Mouse (Mus musculus) v-Abl transformed pro-B cells (cell line): Measurements from ENCODE around the gene Dync1i2.

Source experiments
- in situ Hi-C, 2 experiments: fragments of 400-800 bp; cut with MboI; formaldehyde crosslinking; loops; one replicate each; pipeline ENCODE4 v1.15.1; 2025; ENCODE audit not compliant: unreplicated experiment in 2 of 2

Gene Dync1i2

DNA sequence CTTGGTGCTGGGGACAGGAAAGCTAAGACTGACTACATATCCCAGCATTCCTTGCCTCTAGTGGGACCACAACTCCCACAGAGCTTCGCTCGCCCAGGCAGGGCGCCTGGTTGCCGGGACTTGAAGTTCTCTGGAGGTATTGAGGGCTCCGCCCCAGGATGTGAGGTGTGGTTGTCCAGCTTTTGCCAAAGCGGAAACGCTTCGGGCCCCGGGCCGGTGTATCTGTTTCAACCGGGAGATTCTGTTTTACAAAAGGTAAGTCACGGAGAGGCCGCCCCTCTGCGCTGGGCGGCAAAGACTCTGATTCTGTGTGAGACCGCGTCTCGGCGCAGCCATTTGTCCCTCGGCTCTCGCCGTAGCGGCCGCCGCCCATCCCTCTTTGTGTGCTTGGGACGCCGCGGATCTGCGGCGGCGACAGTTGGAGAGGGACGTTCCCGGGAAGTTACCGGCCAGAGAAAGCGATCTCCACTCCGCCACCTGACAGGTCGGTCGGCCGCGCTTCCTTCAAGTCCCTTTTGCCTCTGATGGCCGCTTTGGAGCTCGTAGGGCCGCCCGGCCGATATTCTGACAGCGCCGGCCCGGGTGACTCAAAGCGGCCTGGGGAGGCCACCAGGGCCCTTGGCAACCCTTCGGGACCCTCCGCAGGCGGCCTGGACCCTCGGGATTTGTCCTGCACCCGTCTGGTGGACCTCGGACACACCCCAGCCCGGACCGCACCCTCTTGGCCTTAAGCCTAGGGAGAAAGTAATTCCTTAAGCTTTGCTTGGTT lies at the start of gene Dync1i2:
Gene Dync1i2 (plus strand): TSS at position 116 of the 769 bp plus-strand sequence.
- in situ Hi-C loops = loop anchor here in 1 of 2 experiments (25.0 kb wide), 1 partner anchor 1499 kb away; the partner anchor contains the start of genes Fastkd1 and Ppig

DNA sequence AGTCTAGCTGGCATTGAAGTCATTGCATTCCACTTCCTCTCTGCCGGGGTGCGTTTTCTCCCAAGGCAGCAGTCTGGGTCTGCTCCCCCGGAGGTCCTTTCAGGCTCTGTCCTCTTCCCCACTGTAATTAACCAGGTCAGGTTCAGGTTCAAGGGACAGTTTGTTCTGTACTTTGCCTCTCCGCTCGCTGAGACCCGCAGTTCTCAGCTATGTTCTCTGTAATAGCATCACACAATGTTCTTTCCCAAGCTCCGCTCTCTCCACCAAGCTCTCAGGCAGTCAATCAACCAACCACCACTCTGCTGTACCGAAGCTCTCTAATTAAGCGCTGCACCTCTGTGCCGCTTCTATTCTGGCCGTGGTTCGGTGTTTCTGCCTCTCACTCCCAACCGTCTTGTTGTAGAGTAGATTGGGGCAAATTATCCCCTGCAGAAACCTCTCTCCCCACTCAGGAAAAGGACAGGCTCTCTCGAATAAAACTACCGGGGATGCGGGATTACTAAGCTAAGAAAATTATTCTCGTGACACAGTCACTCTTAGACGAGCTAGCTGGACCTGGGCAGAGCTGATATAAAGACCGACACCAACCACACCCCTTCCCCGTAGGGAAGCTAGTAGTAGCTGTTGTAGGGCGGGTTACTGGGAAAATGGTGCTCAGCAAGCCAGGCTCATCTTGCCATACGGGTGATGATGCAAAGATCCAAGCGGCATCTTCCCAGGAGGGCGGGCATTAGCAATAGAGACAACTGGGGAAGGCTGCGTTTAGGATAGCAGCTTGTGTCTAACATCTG lies 48.5 kb upstream of the Dync1i2 start:
- in situ Hi-C loops = no loop called here

DNA sequence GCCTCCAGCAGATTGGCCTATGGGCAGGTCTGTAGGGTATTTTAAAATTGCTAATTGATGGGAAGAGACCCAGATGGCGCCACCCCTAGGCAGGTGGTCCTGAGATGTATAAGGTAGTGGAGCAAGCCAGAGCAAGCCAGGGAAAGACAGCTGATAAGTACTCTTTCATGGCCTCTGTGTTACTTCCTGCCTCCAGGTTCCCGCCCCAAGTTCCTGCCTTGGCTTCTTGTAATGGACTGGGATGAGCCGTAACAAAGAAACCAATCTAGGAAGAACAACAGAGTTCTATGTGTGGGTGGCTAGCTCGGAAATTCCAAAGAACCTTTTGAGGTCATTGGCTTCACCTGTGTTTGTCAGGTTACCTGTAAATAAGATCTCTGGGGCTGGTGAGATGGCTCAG lies 44.3 kb upstream of the Dync1i2 start:
- in situ Hi-C loops = no loop called here

DNA sequence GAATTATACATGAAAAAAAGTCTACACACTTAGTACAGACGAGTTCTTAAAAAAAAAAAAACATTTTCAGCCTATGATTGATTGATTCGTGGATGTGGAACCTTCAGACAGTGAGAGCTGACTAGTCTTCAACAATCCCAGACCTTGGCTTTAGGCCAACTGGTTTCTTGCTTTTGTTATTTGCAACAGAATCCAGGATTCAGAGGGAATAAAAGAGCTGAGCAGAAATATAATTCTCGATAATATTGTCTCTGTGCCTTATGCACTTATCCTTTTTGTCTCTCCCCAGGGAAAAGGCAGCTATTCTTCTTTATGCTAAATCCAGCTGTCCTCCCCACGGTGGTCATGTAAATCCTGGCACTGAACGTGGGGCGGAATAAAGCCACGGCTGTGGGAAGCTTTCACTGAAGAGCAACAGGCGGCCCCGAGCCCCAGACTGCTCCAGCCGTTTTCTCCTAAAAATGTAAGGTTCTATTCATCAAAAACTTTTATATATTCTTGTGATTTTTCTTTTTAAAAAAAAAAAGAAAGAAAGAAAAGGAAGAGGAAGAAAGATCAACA lies 43.0 kb upstream of the Dync1i2 start:
- in situ Hi-C loops = no loop called here

DNA sequence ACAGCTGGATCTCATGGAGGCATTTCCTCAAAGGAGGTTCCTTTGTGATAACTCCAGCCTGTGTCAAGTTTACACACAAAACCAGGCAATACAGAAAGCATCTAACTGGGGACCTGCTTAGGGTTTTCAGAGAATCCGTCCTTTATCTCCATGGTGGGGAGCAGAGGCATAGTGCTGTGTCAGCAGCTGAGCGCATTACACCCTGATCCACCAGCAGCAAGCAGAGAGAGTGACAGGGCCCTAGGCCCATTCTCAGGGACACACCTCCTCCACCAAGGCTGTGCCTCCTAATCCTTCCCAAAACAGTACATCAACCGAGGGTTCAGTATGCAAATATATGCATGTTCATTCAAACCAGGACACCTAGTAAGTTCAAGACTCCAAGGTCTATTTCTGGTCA lies 38.5 kb upstream of the Dync1i2 start:
- in situ Hi-C loops = no loop called here

DNA sequence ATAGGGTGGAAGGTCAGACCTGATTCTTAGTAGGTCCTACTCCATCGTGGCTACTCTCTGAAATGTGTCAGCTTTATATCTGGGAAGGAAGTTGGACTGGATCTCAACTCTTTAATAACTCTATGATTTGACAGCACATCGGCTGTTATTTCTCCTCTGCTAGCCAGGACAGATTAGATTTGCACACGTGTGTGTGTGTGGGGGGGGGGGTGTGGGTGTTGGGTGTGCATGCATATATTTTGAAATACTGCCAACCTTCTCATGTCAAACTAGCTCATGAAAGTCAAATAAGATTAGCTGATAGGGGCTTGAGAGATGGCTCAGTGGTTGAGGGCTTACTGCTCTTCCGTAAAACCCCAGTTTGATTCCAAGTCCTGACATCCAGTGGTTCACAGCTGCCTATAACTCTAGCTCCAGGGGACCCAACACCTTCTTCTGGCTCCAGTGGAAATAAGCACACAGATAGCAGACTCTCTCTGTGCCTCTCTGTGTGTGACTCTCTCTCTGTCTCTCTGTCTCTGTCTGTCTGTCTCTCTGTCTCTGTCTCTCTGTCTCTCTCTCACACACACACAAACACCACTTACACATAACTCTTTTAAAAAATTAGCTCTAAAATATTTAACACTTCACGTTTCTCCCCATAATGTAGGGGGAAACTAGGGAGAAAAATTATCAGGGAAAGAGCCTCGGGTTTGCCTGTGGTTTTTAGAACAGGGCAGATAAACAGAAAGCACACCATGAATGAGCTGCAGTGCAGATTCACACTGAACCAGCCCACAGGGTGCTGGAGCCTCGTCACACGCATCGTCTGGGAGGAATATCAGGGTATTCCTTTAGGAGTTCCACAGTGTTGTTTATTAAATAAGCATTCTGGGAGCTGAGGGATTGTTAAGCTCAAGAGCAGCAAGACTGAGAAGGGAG lies 34.9 kb upstream of the Dync1i2 start:
- in situ Hi-C loops = no loop called here

DNA sequence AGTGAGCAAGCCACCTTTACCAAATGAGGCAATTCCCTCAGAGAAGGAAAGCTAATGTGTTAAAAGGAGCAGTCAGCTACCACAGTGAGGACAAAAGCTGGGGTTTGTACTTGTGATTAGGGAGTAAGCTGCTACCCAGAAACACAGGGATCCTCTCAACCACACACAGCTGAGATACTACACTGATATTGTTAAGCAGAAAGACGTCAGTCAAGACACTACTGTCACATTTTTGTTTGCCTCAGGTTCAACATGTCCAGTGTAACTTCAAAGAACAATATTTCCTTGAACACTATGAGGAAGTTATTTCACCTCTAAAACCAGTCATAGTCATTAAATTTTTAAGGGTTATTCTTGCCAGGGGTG lies 34.3 kb upstream of the Dync1i2 start:
- in situ Hi-C loops = no loop called here

DNA sequence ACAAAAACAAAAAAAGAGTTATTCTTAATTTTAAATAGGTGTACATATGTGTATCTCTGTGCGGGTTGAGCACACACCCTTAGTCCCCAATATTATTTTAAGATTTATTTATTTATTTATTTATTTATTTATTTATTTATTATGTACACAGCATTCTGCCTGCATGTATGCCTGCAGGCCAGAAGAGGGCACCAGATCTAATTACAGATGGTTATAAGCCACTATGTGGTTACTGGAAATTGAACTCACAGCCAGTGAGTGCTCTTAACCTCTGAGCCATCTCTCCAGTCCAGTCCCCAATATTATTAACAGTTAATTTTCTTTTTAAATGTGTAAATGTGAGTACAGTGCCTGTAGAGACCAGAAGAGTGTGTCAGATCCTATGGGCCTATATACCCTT lies 33.7 kb upstream of the Dync1i2 start:
- in situ Hi-C loops = no loop called here

DNA sequence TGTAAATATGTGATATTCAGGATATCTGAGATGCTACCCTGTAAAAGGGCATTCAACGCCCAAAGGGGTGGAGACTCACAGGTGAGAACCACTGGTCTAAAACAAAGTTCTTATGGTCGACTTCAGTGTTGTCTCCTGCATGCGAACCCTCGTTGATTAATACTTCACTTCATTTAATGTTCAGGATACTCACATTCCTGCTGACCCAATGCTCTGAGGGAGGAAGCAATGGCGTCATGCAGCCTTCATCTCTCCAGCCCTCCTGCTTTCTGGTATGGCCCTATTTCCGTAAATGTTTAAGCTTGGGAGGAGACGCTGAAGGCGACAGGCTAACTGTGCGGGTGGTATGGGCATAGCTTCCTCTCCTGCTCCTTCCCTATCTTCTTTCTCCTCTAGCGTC lies 31.8 kb upstream of the Dync1i2 start:
- in situ Hi-C loops = no loop called here

DNA sequence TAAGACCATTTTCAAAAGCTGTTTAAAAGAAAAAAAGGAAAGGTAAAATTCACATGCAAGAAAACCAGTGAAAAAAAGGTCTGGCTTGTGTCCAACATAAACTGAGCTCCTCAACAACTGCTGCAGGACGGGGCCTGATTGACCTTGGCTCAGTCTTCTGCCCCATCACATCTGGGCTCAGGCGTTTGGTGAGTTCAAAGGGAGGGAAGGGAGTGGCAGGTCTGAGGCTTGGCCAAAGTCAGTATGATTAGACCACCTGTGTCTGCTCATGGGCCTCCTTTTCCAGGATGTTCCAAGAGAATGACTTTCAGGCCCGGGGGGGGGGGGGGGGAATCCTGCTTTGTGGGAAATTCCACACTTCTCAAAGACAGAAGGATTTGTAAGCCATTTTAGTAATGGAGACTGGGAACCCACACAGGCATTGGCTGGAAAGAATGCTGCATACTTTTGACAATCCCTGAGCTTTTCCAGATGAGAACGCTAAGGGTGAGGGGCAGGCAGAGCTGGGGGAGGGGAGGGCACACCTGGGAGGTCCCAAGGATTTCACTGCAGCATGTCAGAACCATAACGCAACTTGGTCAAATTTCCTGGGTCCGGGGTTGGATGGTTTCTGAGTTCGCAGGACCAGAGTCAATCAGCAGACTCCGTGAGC lies 30.8 kb upstream of the Dync1i2 start:
- in situ Hi-C loops = no loop called here

DNA sequence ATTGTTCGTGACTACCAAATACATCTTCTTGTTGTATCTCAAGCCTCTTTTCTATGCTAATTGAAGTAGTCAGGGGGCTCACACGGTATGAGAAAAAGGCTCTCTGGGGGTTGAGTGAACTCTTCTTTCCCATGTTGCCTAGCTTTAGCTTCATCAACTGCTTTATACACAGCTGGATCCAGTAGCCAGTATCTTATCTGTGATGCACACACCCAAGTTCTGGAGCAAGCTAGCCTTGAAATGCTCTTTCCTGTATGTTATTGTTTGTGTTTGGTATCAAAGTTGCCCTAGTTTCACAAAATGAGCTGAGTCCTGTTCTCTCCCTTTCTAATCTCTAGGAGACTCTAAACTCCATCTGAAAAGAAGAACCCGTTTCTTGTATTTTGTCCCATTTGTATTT lies 23.6 kb upstream of the Dync1i2 start:
- in situ Hi-C loops = no loop called here

DNA sequence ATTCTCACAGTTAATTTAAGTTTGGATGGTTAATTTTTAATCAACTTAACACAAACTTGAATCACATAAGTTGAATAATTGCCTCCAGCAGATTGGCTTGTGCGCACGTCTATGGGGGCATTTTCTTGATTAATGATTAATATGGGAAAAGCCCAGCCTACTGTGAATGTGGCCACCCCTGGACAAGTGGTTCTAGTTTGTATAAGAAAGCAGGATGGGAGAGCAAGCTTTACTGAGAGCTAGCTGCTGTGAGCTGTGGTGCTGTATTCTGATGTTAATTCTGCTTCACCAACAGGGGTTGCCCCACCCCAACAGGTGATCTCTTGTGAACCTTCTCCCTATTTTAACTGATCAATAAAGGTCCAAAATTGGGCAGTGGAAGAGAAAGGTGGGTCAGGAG lies 22.6 kb upstream of the Dync1i2 start:
- in situ Hi-C loops = no loop called here

DNA sequence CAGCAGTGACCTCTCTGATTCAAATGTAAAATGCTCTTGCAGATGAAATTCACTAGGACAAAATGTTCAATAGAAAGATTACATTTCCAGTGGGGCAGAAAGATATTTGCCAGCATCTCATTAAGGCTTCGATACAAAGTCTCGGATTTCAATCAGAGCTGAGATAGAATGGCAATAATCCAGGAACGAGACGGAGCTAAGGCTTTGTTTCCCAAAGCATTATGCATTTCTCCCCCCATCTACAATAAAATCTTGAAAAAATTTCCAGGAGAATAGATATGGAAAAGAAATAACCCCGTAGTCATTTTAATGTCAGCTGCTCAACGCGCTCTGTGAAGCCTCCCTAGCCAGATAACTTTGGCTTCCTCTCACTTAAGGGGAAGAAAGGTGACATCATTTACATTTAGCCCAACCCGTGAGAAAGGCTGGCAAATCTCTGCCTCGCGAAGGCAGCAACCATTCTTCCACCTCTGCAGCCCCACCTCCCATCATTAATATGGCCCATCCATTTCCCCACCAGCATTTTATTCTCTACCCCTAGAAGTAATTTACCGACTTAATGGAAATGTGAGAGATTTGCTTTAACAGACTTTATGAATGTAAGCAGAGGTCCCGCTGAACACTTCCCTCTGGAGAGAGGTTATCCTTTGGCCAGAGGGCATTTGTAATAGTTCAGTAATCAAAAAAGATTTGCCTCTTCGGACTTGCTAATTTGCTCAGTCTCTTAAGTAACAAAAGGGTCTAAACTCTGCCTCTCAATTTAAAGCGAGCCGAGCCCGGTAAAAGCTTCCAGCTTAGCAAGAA lies 19.9 kb upstream of the Dync1i2 start:
- in situ Hi-C loops = no loop called here

DNA sequence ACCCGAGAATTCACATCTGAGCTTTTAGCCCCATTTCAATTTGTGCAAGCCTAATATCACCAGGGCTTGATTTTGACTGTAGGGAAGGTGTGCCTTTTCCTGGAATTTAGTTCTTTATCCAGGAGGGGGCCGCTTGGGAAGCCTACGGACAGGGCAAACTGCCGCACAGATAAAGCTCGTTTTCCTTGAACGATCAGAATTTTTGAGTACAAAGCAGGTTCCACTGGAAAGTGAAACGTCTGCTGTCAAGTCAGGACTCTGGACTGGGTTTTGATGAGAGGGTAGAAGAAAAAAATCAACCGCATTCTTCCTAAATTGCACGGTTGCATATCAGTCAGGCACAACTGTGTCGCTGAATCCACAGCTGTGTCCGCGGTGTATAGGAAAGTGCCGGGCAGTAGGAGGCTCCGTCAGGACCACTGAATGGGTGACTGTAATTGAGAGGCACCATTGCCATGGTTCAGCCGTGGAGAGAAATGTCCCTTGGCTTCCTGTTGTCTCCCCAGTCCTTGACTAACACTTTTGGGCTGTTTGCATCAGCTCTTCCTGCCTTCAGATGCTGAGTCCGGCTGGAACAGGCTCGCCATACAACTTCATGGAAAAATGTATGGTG lies 19.2 kb upstream of the Dync1i2 start:
- in situ Hi-C loops = no loop called here

DNA sequence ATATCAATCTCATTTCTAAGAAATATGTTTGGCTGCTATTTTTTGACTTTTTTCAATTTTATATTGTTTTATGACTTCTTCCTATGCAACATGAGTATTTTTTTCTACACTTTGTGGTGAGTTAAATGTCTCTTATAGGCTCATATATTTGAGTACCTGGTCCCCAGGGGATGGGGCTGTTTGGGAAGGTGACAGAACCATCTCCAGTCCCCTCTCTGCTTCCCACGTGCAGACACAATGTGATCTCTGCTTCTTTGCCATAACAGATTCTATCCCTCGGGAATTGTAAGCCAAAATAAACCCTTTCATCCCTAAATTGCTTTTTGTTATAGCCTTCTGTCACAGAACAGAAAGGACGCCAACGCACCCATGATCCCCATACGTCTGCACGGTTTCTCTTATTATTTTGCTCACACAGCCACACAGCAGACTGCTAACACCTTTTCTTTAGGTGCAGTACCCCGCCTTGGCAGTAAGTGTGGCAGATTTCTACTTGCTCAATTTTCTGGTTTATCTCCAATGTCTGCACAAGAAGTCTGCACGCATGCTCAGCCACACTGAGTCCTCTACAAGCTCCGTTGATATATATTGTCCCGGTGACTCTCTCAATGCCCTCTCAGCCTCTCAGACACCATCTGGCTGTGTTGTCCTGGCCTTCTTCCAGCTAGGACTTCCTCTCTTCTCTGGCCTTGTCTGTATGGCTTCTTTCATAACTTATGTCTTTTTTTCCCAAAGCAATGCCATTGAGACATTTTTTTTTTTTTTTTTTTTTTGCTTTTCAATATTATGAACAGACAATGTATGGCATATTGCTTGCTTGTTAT lies 17.2 kb upstream of the Dync1i2 start:
- in situ Hi-C loops = no loop called here

DNA sequence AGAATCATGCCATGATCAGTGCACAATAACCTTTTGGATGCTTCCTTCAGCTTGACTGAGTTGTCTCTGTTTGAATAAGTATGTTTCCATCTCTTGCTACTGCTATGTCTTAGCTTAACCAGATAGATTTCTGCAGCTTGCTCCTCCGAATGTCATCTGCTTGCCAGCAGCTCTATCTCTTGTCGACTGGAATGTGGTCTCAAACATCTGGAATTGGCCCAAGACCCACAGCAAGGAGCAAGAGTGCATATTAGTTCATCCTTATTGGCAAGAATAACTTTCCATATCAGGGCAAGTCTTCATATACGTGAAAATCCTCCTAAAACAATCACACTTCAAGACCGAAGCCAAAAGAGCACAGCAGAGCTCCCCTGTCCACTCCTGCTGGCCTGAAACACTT lies 14.6 kb upstream of the Dync1i2 start:
- in situ Hi-C loops = no loop called here

DNA sequence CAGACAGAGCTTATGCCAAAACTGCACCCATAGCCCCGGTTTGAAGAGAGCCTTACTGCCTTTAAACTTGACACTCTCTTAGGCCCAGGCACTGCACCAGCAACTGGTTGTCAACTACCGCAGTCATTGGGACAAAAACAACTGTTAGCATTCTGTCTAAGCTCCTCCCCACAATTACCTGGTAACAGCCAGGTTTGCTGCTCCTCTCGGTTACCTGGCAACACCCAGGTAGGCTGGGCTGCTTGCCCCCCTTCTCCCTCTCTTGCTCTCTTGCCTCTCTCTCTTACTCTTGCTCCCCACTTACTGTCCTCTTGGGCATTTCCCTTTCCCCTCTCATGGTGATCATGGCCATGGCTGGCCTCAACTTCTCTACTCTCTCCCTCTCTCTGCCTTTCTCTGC lies 12.6 kb upstream of the Dync1i2 start:
- in situ Hi-C loops = no loop called here

DNA sequence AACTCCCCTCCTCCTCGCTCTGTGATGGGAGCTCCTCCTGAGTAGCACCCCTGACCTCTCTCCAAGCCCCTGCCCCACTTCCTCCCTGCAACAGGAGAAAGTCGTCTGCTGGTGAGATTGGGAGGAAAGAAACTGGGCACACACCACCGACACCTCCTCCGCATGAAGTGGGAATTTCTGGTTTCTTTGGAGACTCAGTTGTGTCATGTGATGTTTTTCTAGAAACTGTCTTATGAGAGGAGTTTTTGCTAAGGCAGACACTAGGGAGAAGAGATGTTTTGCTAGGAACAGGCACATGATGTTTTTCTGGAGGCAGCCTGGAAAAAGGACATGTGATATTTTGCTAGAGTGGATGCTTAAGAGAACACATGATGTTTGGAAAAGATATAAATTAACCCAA lies 11.0 kb upstream of the Dync1i2 start:
- in situ Hi-C loops = loop anchor here in 1 of 2 experiments (25.0 kb wide), 1 partner anchor 1488 kb away; the partner anchor contains the start of genes Fastkd1 and Ppig
